Mouse (Mus musculus) v-Abl transformed pro-B cells (cell line): ENCODE measurements around the gene Praf2.

ENCODE experiments used
- in situ Hi-C, 2 experiments: fragments of 400-800 bp; cut with MboI; formaldehyde crosslinking; loops; one replicate each; pipeline ENCODE4 v1.15.1; 2025; ENCODE audit not compliant: unreplicated experiment in 2 of 2

Gene Praf2

GRCm38 (mm10) chrX:7733571-7734156, 5.4 kb downstream of the Praf2 start:
- in situ Hi-C loops = no loop called here

GRCm38 (mm10) chrX:7739336-7740081, 11.3 kb downstream of the Praf2 start:
- in situ Hi-C loops = loop anchor here in 1 of 2 experiments (10.0 kb wide), 1 partner anchor 55 kb away; no protein-coding TSS in a partner anchor

DNA sequence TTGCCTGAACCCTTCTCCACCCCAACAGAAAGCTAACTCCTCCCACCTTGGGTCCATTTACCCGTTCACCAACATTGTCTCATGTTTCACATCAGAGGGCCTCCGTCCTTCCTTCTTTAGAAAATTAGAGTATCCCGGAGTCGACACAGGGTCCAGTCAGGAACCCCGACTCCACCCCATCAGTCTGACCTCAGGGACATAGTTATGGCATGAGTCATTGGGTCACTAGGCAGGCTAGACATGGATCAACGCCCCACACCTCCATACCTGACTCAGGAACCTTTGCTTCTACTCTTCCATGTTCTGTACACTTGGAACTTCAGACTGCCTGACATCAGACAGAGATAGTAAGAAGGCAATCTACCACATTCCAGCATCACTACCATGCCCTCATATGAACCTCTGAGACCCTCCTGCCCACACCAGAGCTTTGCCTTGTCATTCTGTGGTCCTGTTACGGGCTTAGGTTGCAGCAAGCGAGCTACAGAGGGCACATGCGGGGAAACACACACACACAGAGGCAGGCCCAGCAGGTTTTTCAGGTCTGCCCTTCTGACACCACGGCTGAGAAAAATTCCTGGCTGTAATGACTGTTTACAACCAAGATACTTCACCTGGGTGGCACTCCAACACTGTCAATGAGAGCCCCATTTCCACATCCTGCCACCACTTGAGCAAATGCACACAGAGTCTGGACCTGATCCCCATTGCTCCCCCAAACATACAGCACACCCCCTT, 12.0 kb downstream of the Praf2 start:
- in situ Hi-C loops = loop anchor here in 1 of 2 experiments (10.0 kb wide), 1 partner anchor 55 kb away; no protein-coding TSS in a partner anchor

GRCm38 (mm10) chrX:7741103-7741502, 12.9 kb downstream of the Praf2 start:
- in situ Hi-C loops = loop anchor here in 1 of 2 experiments (10.0 kb wide), 1 partner anchor 54 kb away; no protein-coding TSS in a partner anchor

- in situ Hi-C loops = loop anchor here in 1 of 2 experiments (10.0 kb wide), 1 partner anchor 51 kb away; no protein-coding TSS in a partner anchor
These were observed 15.2 kb downstream of the Praf2 start for GRCm38 (mm10) chrX:7743470-7743869.

- in situ Hi-C loops = loop anchor here (5.0 to 10.0 kb wide), 2 partner anchors 47 to 50 kb away; no protein-coding TSS in a partner anchor
These were observed 16.7 kb downstream of the Praf2 start for GRCm38 (mm10) chrX:7744940-7745339.

GRCm38 (mm10) chrX:7745429-7745828, 17.2 kb downstream of the Praf2 start:
- in situ Hi-C loops = loop anchor here (5.0 to 10.0 kb wide), 2 partner anchors 47 to 49 kb away; no protein-coding TSS in a partner anchor

DNA sequence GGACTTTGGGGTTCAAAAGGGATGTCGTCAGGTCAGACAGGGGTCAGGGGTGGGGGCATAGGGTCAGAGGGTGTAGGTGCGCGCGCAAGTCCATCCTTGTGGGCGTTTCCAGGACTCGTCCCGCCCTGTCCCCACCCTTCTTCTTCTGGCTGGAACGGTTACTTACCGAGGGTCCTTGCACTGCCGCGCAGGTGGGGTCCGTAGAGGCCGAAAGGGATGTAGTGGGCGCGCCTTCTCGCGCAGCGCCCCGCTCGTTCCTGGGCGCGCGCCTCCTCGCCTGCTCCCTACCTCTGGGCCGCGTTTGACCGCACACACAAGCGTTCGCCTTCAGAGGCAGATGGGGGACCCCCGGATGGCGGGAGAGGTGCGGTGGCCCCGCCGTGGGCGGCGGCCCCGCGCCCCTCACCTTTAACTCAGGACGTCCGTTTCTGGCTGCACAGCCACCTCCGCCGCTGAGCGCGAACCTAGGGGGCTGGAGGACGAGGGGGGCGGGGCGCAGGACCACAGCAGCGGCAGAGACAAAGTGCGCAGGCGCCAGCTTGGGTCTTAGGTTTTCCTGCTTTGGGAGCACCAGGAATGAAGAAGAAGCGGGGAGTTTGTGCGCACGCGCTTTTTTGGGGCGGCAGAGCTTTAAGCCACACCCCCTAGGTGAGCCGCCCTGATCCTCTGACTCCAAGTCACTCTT, 22.3 kb downstream of the Praf2 start, which contains the start of gene Ccdc120:
Ccdc120 (minus strand) TSS at position 474 of the 685 bp plus-strand sequence.
- in situ Hi-C loops = loop anchor here in 1 of 2 experiments (5.0 kb wide), 1 partner anchor 267 kb away; the partner anchor contains the start of gene Glod5

DNA sequence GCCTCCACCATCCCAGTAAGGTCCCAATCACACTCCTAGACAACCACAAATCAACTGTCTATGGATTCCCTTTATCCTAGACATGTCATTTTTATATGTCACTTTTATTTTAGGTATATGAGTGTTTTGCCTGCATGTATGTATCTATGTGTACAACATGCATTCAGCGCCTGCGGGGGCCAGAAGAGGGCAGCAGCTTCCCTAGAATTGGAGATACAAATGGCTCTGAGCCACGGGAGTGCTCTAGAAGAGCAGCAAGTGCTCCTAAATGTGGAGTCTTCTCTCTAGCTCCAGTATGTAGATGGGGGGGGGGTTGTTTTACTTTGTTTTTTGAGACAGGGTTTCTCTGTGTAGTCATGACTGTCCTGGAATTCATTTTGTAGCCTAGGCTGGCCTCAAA, 25.4 kb downstream of the Praf2 start:
- in situ Hi-C loops = loop anchor here in 1 of 2 experiments (5.0 kb wide), 1 partner anchor 264 kb away; the partner anchor contains the start of gene Glod5

- in situ Hi-C loops = no loop called here
These were observed 34.1 kb downstream of the Praf2 start, which contains the start of gene Tfe3 for GRCm38 (mm10) chrX:7762137-7762920. Gene Tfe3 (plus strand): TSS chrX:7762560.

DNA sequence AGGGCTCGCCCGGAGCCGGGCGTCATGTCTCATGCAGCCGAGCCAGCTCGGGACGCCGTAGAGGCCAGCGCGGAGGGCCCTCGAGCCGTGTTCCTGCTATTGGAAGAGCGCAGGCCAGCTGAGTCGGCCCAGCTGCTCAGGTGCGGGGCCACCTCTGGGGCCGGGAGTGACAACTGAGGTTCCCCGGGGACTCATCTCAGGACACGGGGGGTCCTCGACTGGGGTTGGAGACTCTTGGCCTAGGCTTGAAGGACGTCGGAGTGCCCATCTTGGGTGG, 34.6 kb downstream of the Praf2 start:
- in situ Hi-C loops = no loop called here

GRCm38 (mm10) chrX:7763631-7764393, 35.6 kb downstream of the Praf2 start:
- in situ Hi-C loops = no loop called here

DNA sequence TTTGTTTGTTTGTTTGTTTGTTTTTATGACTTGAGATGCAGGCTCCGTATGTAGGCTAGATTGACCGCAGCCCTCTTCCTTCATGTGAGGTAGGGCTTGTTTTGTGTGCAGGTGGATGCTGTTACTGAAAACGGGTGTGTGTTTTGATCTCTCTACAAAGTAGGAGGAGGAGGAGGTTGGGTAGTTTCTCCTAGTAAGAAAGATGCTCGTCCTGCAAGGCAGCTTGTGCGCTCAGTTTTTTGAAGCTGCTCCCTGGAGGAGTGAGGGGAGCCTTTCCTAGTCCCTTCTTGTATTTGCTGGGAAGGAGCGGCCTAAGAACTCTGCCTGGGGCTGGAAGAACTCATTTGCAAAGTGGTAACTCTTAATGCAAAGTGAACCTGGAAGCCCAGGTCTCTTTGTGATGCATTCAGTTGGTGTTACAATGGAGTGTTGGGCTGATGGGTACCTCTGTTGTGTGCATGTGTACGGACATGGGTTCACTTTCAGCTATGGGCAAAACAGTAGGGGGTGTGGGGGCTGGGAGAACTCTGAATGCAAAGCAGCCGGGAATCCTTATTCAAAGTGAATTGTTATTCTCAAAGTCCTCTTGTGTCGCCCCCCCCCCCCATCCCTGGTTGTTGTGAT, 36.5 kb downstream of the Praf2 start:
- in situ Hi-C loops = no loop called here

- in situ Hi-C loops = no loop called here
These were observed 37.0 kb downstream of the Praf2 start for GRCm38 (mm10) chrX:7765281-7765670.

DNA sequence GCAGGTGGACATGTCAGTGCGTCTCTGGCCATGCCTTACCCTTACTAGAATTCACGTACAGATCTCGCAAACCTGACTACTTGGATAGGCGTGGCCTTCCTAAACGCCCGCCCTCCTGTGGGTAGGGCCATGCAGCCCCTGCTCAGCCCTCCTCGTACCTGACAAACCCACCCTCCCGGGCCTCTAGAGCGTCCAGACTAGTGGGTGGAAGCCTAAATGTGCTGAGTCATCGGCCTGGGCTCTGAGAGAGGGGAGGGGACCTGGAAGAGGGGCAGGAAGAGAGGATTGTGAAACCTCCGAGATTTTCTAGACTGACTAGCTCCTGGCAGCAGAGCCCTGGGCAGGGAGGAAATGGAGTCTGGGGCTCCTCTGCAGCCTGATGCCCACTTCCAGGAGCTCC, 37.5 kb downstream of the Praf2 start:
- in situ Hi-C loops = no loop called here

DNA sequence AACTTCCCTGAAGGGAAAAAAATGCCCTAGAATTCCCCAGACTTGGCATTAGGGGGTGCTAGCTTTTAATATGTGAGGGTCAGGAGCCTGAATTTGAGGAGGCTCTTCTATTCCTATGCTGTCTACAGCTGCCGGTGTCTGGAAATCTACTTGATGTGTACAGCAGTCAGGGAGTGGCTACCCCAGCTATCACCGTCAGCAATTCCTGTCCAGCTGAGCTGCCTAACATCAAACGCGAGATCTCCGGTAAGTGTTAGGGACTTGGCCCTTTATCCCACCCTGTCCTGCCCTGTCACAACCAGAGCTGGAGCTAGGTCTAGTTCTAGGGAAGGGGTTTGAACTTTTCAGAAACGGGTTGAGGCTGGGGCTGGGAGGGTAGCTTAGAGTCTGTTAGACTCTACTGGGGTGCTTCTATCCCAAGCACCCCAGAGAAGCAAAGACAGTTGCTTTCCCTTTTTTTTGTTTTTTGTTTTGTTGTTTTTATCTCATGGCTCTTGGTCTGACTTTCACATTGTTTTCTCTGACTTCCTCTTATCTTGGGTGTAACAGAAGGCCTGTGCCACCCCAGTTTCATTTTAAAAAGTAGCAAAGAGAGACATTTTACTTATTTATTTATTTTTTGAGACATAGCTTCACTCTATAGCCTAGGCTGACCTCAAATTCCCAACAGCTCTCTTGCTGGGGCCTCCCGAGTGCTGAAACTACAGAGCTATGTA, 41.2 kb downstream of the Praf2 start:
- in situ Hi-C loops = loop anchor here in 1 of 2 experiments (10.0 kb wide), 1 partner anchor 345 kb away; no protein-coding TSS in a partner anchor

GRCm38 (mm10) chrX:7772766-7773165, 44.5 kb downstream of the Praf2 start:
- in situ Hi-C loops = loop anchor here in 1 of 2 experiments (10.0 kb wide), 1 partner anchor 348 kb away; no protein-coding TSS in a partner anchor
